2 mouse cellular contexts compared by ENCODE assay signal in the genomic region with DNA sequence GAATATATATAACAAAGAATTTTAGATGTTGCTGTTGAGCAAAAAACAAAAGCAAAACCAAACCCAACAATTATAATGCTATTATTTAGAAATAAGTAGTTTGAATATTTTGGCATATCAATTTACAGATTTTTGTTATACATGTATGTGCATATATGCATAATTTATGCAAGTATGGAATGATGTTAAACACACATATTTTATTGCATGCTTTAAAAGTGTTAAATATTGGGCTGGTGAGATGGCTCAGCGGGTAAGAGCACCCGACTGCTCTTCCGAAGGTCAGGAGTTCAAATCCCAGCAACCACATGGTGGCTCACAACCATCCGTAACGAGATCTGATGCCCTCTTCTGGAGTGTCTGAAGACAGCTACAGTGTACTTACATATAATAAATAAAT. TPM values are rescaled to one million over a fixed set of nuclear protein-coding genes. Genes with fewer than 3 reads are reported as not detected.
"Had no signal": no experiment of that assay in that cellular context is flagged by ENCODE, and none has a peak within 500 bp of the region (broad histone marks: within the 10 kb centered on the region; RNA-seq: fewer than 3 reads in every experiment).

No protein-coding gene starts in this region.

RNA-seq across cellular contexts. Expression of a gene that starts 5.8 kb away (rescaled TPM):
- total RNA-seq: granulocyte monocyte progenitor cell, adult 5-6 weeks had no signal
- polyA plus RNA-seq: erythroblast, embryonic 14.5 days had no signal
